Mouse (Mus musculus) forebrain, embryonic 13.5 days (tissue): Measurements from ENCODE around the gene Fbxl15. TPM values are rescaled to one million over a fixed set of nuclear protein-coding genes. Genes with fewer than 3 reads are reported as not detected.

Experiments
- ATAC-seq: fragments of 200-750 bp; cut with Nextera tagmentation; 2 replicates; pipeline ENCODE4 v1.8.0; 2017
- H3K27ac ChIP-seq: fragments of 300-500 bp; sonication (generic); 2 replicates; pipeline ENCODE4 v1.5.1; 2015; ENCODE audit warnings: inconsistent platforms, mild to moderate bottlenecking, moderate library complexity
- H3K27me3 ChIP-seq: fragments of 300-500 bp; sonication (generic); 2 replicates; pipeline ENCODE4 v1.6.1; 2015; ENCODE audit warnings: mild to moderate bottlenecking, inconsistent platforms
- H3K36me3 ChIP-seq: fragments of 300-500 bp; sonication (generic); 2 replicates; pipeline ENCODE4 v1.6.1; 2015; ENCODE audit warnings: mild to moderate bottlenecking, inconsistent platforms; ENCODE audit not compliant: poor library complexity, severe bottlenecking
- H3K4me1 ChIP-seq: fragments of 300-500 bp; sonication (generic); 2 replicates; pipeline ENCODE4 v1.6.1; 2015; ENCODE audit warnings: inconsistent platforms
- H3K4me2 ChIP-seq: fragments of 300-500 bp; sonication (generic); 2 replicates; pipeline ENCODE4 v1.6.1; 2015; ENCODE audit warnings: inconsistent platforms, mild to moderate bottlenecking, moderate library complexity
- H3K4me3 ChIP-seq: fragments of 300-500 bp; sonication (generic); 2 replicates; pipeline ENCODE4 v1.5.1; 2015; ENCODE audit warnings: mild to moderate bottlenecking, inconsistent platforms
- H3K9ac ChIP-seq: fragments of 300-500 bp; sonication (generic); 2 replicates; pipeline ENCODE4 v1.6.1; 2015; ENCODE audit warnings: mild to moderate bottlenecking, inconsistent platforms
- H3K9me3 ChIP-seq: fragments of 300-500 bp; sonication (generic); replicated peaks from 2 replicates; pipeline ENCODE4 v1.6.1; 2016; ENCODE audit warnings: inconsistent platforms
- WGBS: fragments of 180-500 bp; shearing (Covaris S2); methylation state at CpG from one replicate; pipeline ENCODE4 v1.1.7; 2015; 5-methylcytosine and 5-hydroxymethylcytosine counted together
- polyA plus RNA-seq: library from polyadenylated mRNA; unstranded; fragments of >200 nt; fragmentation: Nextera tagmentation; extraction: Ambion mirVana; gene quantifications from 2 replicates; pipeline ENCODE4 v1.2.1, GENCODE M21; 2015

The Fbxl15 gene
- polyA plus RNA-seq, 1 experiment from 2014 or later = 30.8 TPM

GRCm38 (mm10) chr19:46339287-46339971 lies 11.4 kb downstream of the Fbxl15 start:
- no peaks in the 10 kb centered on the region for H3K9me3 ChIP-seq
- WGBS = 65% methylated on average over 7 of the region's 7 CpGs
- H3K9ac ChIP-seq = 0 out of 2 replicates have a peak overlapping the region, but pooled peaks have one; percentile 0
- peaks cover 7% of the 10 kb centered on the region; the same call in 1 of the 2 replicates for H3K27me3 ChIP-seq
- peaks cover 22% of the 10 kb centered on the region for H3K4me1 ChIP-seq
- peak; percentile 30 for ATAC-seq
- H3K4me3 ChIP-seq = no peak overlapping the region
- H3K27ac ChIP-seq = peak overlapping the region; percentile 41
- H3K36me3 ChIP-seq = no peaks in the 10 kb centered on the region
- H3K4me2 ChIP-seq = peak overlapping the region; percentile 81

- 25% methylated on average over 7 of the region's 7 CpGs for WGBS
- ATAC-seq = no peak
- no peak overlapping the region for H3K27ac ChIP-seq
- H3K4me2 ChIP-seq = no peak overlapping the region
- no peaks in the 10 kb centered on the region for H3K9me3 ChIP-seq
- H3K36me3 ChIP-seq = no peaks in the 10 kb centered on the region
- H3K4me3 ChIP-seq = no peak overlapping the region
- H3K27me3 ChIP-seq = peaks cover 24% of the 10 kb centered on the region
- H3K9ac ChIP-seq = no peak overlapping the region
- peaks cover 19% of the 10 kb centered on the region for H3K4me1 ChIP-seq
These were observed 16.9 kb downstream of the Fbxl15 start for GRCm38 (mm10) chr19:46344710-46345419.

- Histone ChIP-seq H3K9me3 (no peaks in the 10 kb centered on the region), H3K4me2 (no peak overlapping the region), H3K27me3 (peaks cover 43% of the 10 kb centered on the region), H3K4me3 (no peak overlapping the region), H3K36me3 (no peaks in the 10 kb centered on the region), H3K4me1 (peaks cover 25% of the 10 kb centered on the region), H3K27ac (no peak overlapping the region), H3K9ac (no peak overlapping the region)
- ATAC-seq = no peak
- WGBS = 97% methylated on average over 1 of the region's 1 CpGs
These were observed 19.2 kb downstream of the Fbxl15 start for GRCm38 (mm10) chr19:46347146-46347545.

GRCm38 (mm10) chr19:46347936-46348668 lies 20.1 kb downstream of the Fbxl15 start:
- peak overlapping the region; percentile 66 for H3K4me3 ChIP-seq
- H3K27ac ChIP-seq = peak overlapping the region; percentile 77
- no peak for ATAC-seq
- H3K4me2 ChIP-seq = peak overlapping the region; percentile 93
- H3K27me3 ChIP-seq = peaks cover 43% of the 10 kb centered on the region
- H3K36me3 ChIP-seq = no peaks in the 10 kb centered on the region
- peaks cover 25% of the 10 kb centered on the region for H3K4me1 ChIP-seq
- no peaks in the 10 kb centered on the region for H3K9me3 ChIP-seq
- WGBS = 30% methylated on average over 14 of the region's 14 CpGs
- H3K9ac ChIP-seq = peak overlapping the region; percentile 89

- WGBS = under 1% methylated on average over 78 of the region's 78 CpGs
- Histone ChIP-seq H3K36me3 (no peaks in the 10 kb centered on the region), H3K27ac (peak overlapping the region; percentile 77), H3K9me3 (no peaks in the 10 kb centered on the region), H3K27me3 (peaks cover 37% of the 10 kb centered on the region), H3K9ac (peak overlapping the region; percentile 89), H3K4me2 (peak overlapping the region; percentile 93), H3K4me3 (peak overlapping the region; percentile 66), H3K4me1 (peaks cover 25% of the 10 kb centered on the region)
- peak; percentile 95 for ATAC-seq
These were observed 20.9 kb downstream of the Fbxl15 start for GRCm38 (mm10) chr19:46348761-46349458.

GRCm38 (mm10) chr19:46349550-46349949 lies 21.6 kb downstream of the Fbxl15 start:
- Histone ChIP-seq H3K9ac (peak overlapping the region; percentile 89), H3K9me3 (no peaks in the 10 kb centered on the region), H3K27me3 (peaks cover 35% of the 10 kb centered on the region), H3K4me2 (peak overlapping the region; percentile 93), H3K4me3 (peak overlapping the region; percentile 66), H3K4me1 (peaks cover 25% of the 10 kb centered on the region), H3K36me3 (no peaks in the 10 kb centered on the region), H3K27ac (no peak overlapping the region)
- 21% methylated on average over 6 of the region's 6 CpGs for WGBS
- ATAC-seq = peak; percentile 8; the same call in 1 of the 2 replicates

GRCm38 (mm10) chr19:46350168-46350932 lies 22.4 kb downstream of the Fbxl15 start, which contains the start of gene 2310034G01Rik:
2310034G01Rik (minus strand) TSS chr19:46350302.
- peak within 1 kb of the TSS; percentile 89 for H3K9ac ChIP-seq
- H3K27ac ChIP-seq = peak within 1 kb of the TSS; percentile 77
- 54% methylated on average over 10 of the region's 10 CpGs for WGBS
- H3K9me3 ChIP-seq = no peaks in the 10 kb centered on the region
- ATAC-seq = no peak
- H3K36me3 ChIP-seq = no peaks in the 10 kb centered on the region
- peak within 1 kb of the TSS; percentile 93 for H3K4me2 ChIP-seq
- peak within 1 kb of the TSS; percentile 66 for H3K4me3 ChIP-seq
- H3K27me3 ChIP-seq = peaks cover 35% of the 10 kb centered on the region
- peaks cover 25% of the 10 kb centered on the region for H3K4me1 ChIP-seq

GRCm38 (mm10) chr19:46356701-46357138 lies 28.7 kb downstream of the Fbxl15 start:
- ATAC-seq = peak; percentile 95
- H3K27ac ChIP-seq = no peak overlapping the region
- peak overlapping the region; percentile 72 for H3K4me2 ChIP-seq
- H3K9ac ChIP-seq = peak overlapping the region; percentile 70
- peaks cover 13% of the 10 kb centered on the region for H3K27me3 ChIP-seq
- H3K36me3 ChIP-seq = no peaks in the 10 kb centered on the region
- peak overlapping the region; percentile 49 for H3K4me3 ChIP-seq
- under 1% methylated on average over 29 of the region's 29 CpGs for WGBS
- no peaks in the 10 kb centered on the region for H3K9me3 ChIP-seq
- H3K4me1 ChIP-seq = peaks cover 10% of the 10 kb centered on the region; the same call in 1 of the 2 replicates

GRCm38 (mm10) chr19:46357344-46358280 lies 29.6 kb downstream of the Fbxl15 start:
- no peak for ATAC-seq
- Histone ChIP-seq H3K4me2 (peak overlapping the region; percentile 72), H3K4me1 (peaks cover 10% of the 10 kb centered on the region; the same call in 1 of the 2 replicates), H3K27me3 (peaks cover 13% of the 10 kb centered on the region), H3K9me3 (no peaks in the 10 kb centered on the region), H3K27ac (no peak overlapping the region), H3K4me3 (peak overlapping the region; percentile 49), H3K36me3 (no peaks in the 10 kb centered on the region), H3K9ac (peak overlapping the region; percentile 70)
- 20% methylated on average over 25 of the region's 25 CpGs for WGBS

- Histone ChIP-seq H3K27ac (no peak overlapping the region), H3K9me3 (no peaks in the 10 kb centered on the region), H3K4me2 (no peak overlapping the region), H3K27me3 (peaks cover 13% of the 10 kb centered on the region), H3K4me1 (peaks cover 10% of the 10 kb centered on the region; the same call in 1 of the 2 replicates), H3K4me3 (no peak overlapping the region), H3K36me3 (no peaks in the 10 kb centered on the region), H3K9ac (no peak overlapping the region)
- ATAC-seq = no peak
- 54% methylated on average over 4 of the region's 4 CpGs for whole genome bisulfite sequencing
These were observed 30.4 kb downstream of the Fbxl15 start for GRCm38 (mm10) chr19:46358381-46358780.
